Mouse (Mus musculus) colon, adult 2 months (tissue): ENCODE measurements around the gene Spaca5. TPM values are rescaled to one million over a fixed set of nuclear protein-coding genes. Genes with fewer than 3 reads are reported as not detected.

Experiments used
- polyA plus RNA-seq: library from polyadenylated mRNA; depleted of rRNA; stranded (reverse); fragments of >200 nt; gene quantifications from 2 replicates; pipeline ENCODE4 v1.2.3, GENCODE M21; 2012; rRNA removed

Gene Spaca5
- polyA plus RNA-seq, result not detected in 2 replicates

GRCm38 (mm10) chrX:21068106-21068505 lies at the start of gene Spaca5:
Gene Spaca5, plus strand, starts transcription at chrX:21068406.

GRCm38 (mm10) chrX:21061866-21062543 lies 6.2 kb upstream of the Spaca5 start, which contains the start of gene Zfp182:
Gene Zfp182, minus strand, starts transcription at chrX:21062316.

GRCm38 (mm10) chrX:21088983-21089866 lies 21.0 kb downstream of the Spaca5 start, which contains the start of gene Zfp300:
Gene Zfp300, minus strand, starts transcription at chrX:21089527.

GRCm38 (mm10) chrX:21115520-21115919 lies 47.3 kb downstream of the Spaca5 start, which contains the start of gene Ssxa1:
Gene Ssxa1, plus strand, starts transcription at chrX:21115820.

Other genes starting within 250 kb of the Spaca5 start
- gene Timp1, start 198.2 kb upstream of the Spaca5 start, polyA plus RNA-seq, result 6.2 and 9.3 TPM in 2 replicates
- gene Syn1, start 147.4 kb upstream of the Spaca5 start, polyA plus RNA-seq, result 2.0 and 3.4 TPM in 2 replicates
- 25.2 and 26.5 TPM in 2 replicates for gene Cfp, start 136.9 kb upstream of the Spaca5 start, polyA plus RNA-seq
- 9.0 and 9.5 TPM in 2 replicates for gene Elk1, start 117.8 kb upstream of the Spaca5 start, polyA plus RNA-seq
- gene Uxt, start 106.4 kb upstream of the Spaca5 start, polyA plus RNA-seq, result 10.0 and 14.7 TPM in 2 replicates
- 0.36 and 0.38 TPM in 2 replicates for gene Zfp182, start 6.1 kb upstream of the Spaca5 start, polyA plus RNA-seq
- gene Zfp300, start 21.1 kb downstream of the Spaca5 start, polyA plus RNA-seq, result 0.02 TPM in 1 of 2 replicates, not detected in the other
- gene Ssxa1, start 47.4 kb downstream of the Spaca5 start, polyA plus RNA-seq, result not detected in 2 replicates
- not detected in 2 replicates for gene Gm21876, start 107.2 kb downstream of the Spaca5 start, polyA plus RNA-seq